Mouse (Mus musculus): ENCODE results near the gene Grin2a. TPM values are rescaled to one million over a fixed set of nuclear protein-coding genes. Genes with fewer than 3 reads are reported as not detected.

The Grin2a gene
- polyA plus RNA-seq, 1 experiment from 2014 or later, result 0.05 TPM

GRCm38 (mm10) chr16:10001601-10002000, 6.2 kb upstream of the Grin2a start:
- no peaks in the 10 kb centered on the region for H3K36me3 ChIP-seq (ENCODE audit: control insufficient read depth, insufficient read depth, low read length)
- 29% methylated on average over 1 of the region's 1 CpGs for WGBS
- no peak overlapping the region for H3K4me3 ChIP-seq (ENCODE audit: low read length)
- no peaks in the 10 kb centered on the region for H3K9me3 ChIP-seq (ENCODE audit: control insufficient read depth, low read length)
- no peak overlapping the region for H3K4me2 ChIP-seq (ENCODE audit: low read depth, low read length)
- H3K27ac ChIP-seq (ENCODE audit: low read length), result no peak overlapping the region
- H3K27me3 ChIP-seq (ENCODE audit: control insufficient read depth, insufficient read depth, low read depth, low read length), result peaks cover 4% of the 10 kb centered on the region
- H3K9ac ChIP-seq (ENCODE audit: low read length), result no peak overlapping the region
- no peak for ATAC-seq (ENCODE audit: low read depth)
- no peaks in the 10 kb centered on the region for H3K4me1 ChIP-seq (replicated peaks; ENCODE audit: control insufficient read depth, insufficient read depth, low read length)

- Histone ChIP-seq H3K27ac (ENCODE audit: low read length) (no peak overlapping the region), H3K36me3 (ENCODE audit: control insufficient read depth, insufficient read depth, low read length) (no peaks in the 10 kb centered on the region), H3K9ac (ENCODE audit: low read length) (no peak overlapping the region), H3K4me3 (ENCODE audit: low read length) (no peak overlapping the region), H3K9me3 (ENCODE audit: control insufficient read depth, low read length) (no peaks in the 10 kb centered on the region), H3K4me2 (ENCODE audit: low read depth, low read length) (no peak overlapping the region), H3K4me1 (replicated peaks; ENCODE audit: control insufficient read depth, insufficient read depth, low read length) (no peaks in the 10 kb centered on the region), H3K27me3 (ENCODE audit: control insufficient read depth, insufficient read depth, low read depth, low read length) (peaks cover 20% of the 10 kb centered on the region)
- no peak for ATAC-seq (ENCODE audit: low read depth)
- WGBS, result 58% methylated on average over 5 of the region's 5 CpGs
Measured at GRCm38 (mm10) chr16:9999926-10000325, 4.6 kb upstream of the Grin2a start.

GRCm38 (mm10) chr16:9997931-9998330, 2.6 kb upstream of the Grin2a start:
- H3K27me3 ChIP-seq (ENCODE audit: control insufficient read depth, insufficient read depth, low read depth, low read length), result peaks cover 40% of the 10 kb centered on the region

GRCm38 (mm10) chr16:9995814-9996210, 452 bp upstream of the Grin2a start:
- H3K4me3 ChIP-seq (ENCODE audit: low read length), result no peak overlapping the region; the same call in 1 of the 2 replicates
- H3K27me3 ChIP-seq (ENCODE audit: control insufficient read depth, insufficient read depth, low read depth, low read length), result peaks cover 58% of the 10 kb centered on the region
- H3K4me1 ChIP-seq (replicated peaks; ENCODE audit: control insufficient read depth, insufficient read depth, low read length), result no peaks in the 10 kb centered on the region; the same call in 1 of the 2 replicates
- H3K9ac ChIP-seq (ENCODE audit: low read length), result no peak overlapping the region
- peak overlapping the region; percentile 53; the same call in 1 of the 2 replicates for H3K4me2 ChIP-seq (ENCODE audit: low read depth, low read length)
- H3K9me3 ChIP-seq (ENCODE audit: control insufficient read depth, low read length), result no peaks in the 10 kb centered on the region
- ATAC-seq (ENCODE audit: low read depth), result no peak
- H3K27ac ChIP-seq (ENCODE audit: low read length), result no peak overlapping the region
- no peaks in the 10 kb centered on the region for H3K36me3 ChIP-seq (ENCODE audit: control insufficient read depth, insufficient read depth, low read length)
- 26% methylated on average over 13 of the region's 13 CpGs for WGBS

More at GRCm38 (mm10) chr16:9997931-9998330, 2.6 kb upstream of the Grin2a start:
- H3K4me2 ChIP-seq (ENCODE audit: low read depth, low read length), result no peak overlapping the region
- no peak overlapping the region for H3K9ac ChIP-seq (ENCODE audit: low read length)
- no peaks in the 10 kb centered on the region for H3K9me3 ChIP-seq (ENCODE audit: control insufficient read depth, low read length)
- H3K4me1 ChIP-seq (replicated peaks; ENCODE audit: control insufficient read depth, insufficient read depth, low read length), result no peaks in the 10 kb centered on the region; the same call in 1 of the 2 replicates
- ATAC-seq (ENCODE audit: low read depth), result no peak
- H3K36me3 ChIP-seq (ENCODE audit: control insufficient read depth, insufficient read depth, low read length), result no peaks in the 10 kb centered on the region
- H3K4me3 ChIP-seq (ENCODE audit: low read length), result no peak overlapping the region
- H3K27ac ChIP-seq (ENCODE audit: low read length), result no peak overlapping the region

- Histone ChIP-seq H3K4me2 (ENCODE audit: low read depth, low read length) (peak overlapping the region; percentile 53), H3K4me1 (replicated peaks; ENCODE audit: control insufficient read depth, insufficient read depth, low read length) (no peaks in the 10 kb centered on the region; the same call in 1 of the 2 replicates), H3K4me3 (ENCODE audit: low read length) (peak overlapping the region; percentile 35), H3K27ac (ENCODE audit: low read length) (no peak overlapping the region), H3K9ac (ENCODE audit: low read length) (no peak overlapping the region), H3K36me3 (ENCODE audit: control insufficient read depth, insufficient read depth, low read length) (no peaks in the 10 kb centered on the region), H3K27me3 (ENCODE audit: control insufficient read depth, insufficient read depth, low read depth, low read length) (peaks cover 58% of the 10 kb centered on the region), H3K9me3 (ENCODE audit: control insufficient read depth, low read length) (no peaks in the 10 kb centered on the region)
- WGBS, result under 1% methylated on average over 46 of the region's 51 CpGs
- ATAC-seq (ENCODE audit: low read depth), result peak; percentile 36; the same call in 1 of the 2 replicates
Measured at GRCm38 (mm10) chr16:9994041-9994950, 1.1 kb downstream of the Grin2a start.

- H3K27me3 ChIP-seq (ENCODE audit: control insufficient read depth, insufficient read depth, low read depth, low read length), result peaks cover 58% of the 10 kb centered on the region
- WGBS, result 2% methylated on average over 39 of the region's 39 CpGs
- peak; percentile 61 for ATAC-seq (ENCODE audit: low read depth)
- H3K4me2 ChIP-seq (ENCODE audit: low read depth, low read length), result peak overlapping the region; percentile 53
- no peak overlapping the region for H3K9ac ChIP-seq (ENCODE audit: low read length)
- no peaks in the 10 kb centered on the region; the same call in 1 of the 2 replicates for H3K4me1 ChIP-seq (replicated peaks; ENCODE audit: control insufficient read depth, insufficient read depth, low read length)
- no peaks in the 10 kb centered on the region for H3K9me3 ChIP-seq (ENCODE audit: control insufficient read depth, low read length)
- H3K27ac ChIP-seq (ENCODE audit: low read length), result no peak overlapping the region
- no peaks in the 10 kb centered on the region for H3K36me3 ChIP-seq (ENCODE audit: control insufficient read depth, insufficient read depth, low read length)
- peak overlapping the region; percentile 21 for H3K4me3 ChIP-seq (ENCODE audit: low read length)
Measured at GRCm38 (mm10) chr16:9993255-9994040, 1.9 kb downstream of the Grin2a start.

- H3K4me2 ChIP-seq (ENCODE audit: low read depth, low read length), result peak overlapping the region; percentile 53; the same call in 1 of the 2 replicates
- H3K9ac ChIP-seq (ENCODE audit: low read length), result no peak overlapping the region
- ATAC-seq (ENCODE audit: low read depth), result no peak
- H3K4me3 ChIP-seq (ENCODE audit: low read length), result no peak overlapping the region
- under 1% methylated on average over 16 of the region's 17 CpGs for WGBS
- no peaks in the 10 kb centered on the region; the same call in 1 of the 2 replicates for H3K4me1 ChIP-seq (replicated peaks; ENCODE audit: control insufficient read depth, insufficient read depth, low read length)
- no peaks in the 10 kb centered on the region for H3K9me3 ChIP-seq (ENCODE audit: control insufficient read depth, low read length)
- no peaks in the 10 kb centered on the region for H3K36me3 ChIP-seq (ENCODE audit: control insufficient read depth, insufficient read depth, low read length)
- H3K27ac ChIP-seq (ENCODE audit: low read length), result no peak overlapping the region
- peaks cover 58% of the 10 kb centered on the region for H3K27me3 ChIP-seq (ENCODE audit: control insufficient read depth, insufficient read depth, low read depth, low read length)
Measured at GRCm38 (mm10) chr16:9992773-9993221, 2.6 kb downstream of the Grin2a start.

- Histone ChIP-seq H3K27me3 (ENCODE audit: control insufficient read depth, insufficient read depth, low read depth, low read length) (peaks cover 58% of the 10 kb centered on the region), H3K4me3 (ENCODE audit: low read length) (no peak overlapping the region), H3K36me3 (ENCODE audit: control insufficient read depth, insufficient read depth, low read length) (no peaks in the 10 kb centered on the region), H3K27ac (ENCODE audit: low read length) (no peak overlapping the region), H3K9me3 (ENCODE audit: control insufficient read depth, low read length) (no peaks in the 10 kb centered on the region), H3K4me2 (ENCODE audit: low read depth, low read length) (no peak overlapping the region), H3K9ac (ENCODE audit: low read length) (no peak overlapping the region), H3K4me1 (replicated peaks; ENCODE audit: control insufficient read depth, insufficient read depth, low read length) (no peaks in the 10 kb centered on the region; the same call in 1 of the 2 replicates)
- ATAC-seq (ENCODE audit: low read depth), result no peak
- 12% methylated on average over 34 of the region's 34 CpGs for WGBS
Measured at GRCm38 (mm10) chr16:9992076-9992772, 3.1 kb downstream of the Grin2a start.

Data from lung, embryonic 16.5 days (tissue).